Mouse (Mus musculus) hindbrain, embryonic 14.5 days (tissue): ENCODE measurements at regions not wholly inside any gene's neighbourhood (a gene's known extent, or its start where the extent isn't known, plus 50 kb on each side); places are given as distances from the start of the nearest gene placed in this dataset.

ENCODE experiments used
- ATAC-seq: fragments of 200-750 bp; cut with Nextera tagmentation; 2 replicates; pipeline ENCODE4 v1.8.0; 2017; ENCODE audit warnings: moderate number of reproducible peaks, mild to moderate bottlenecking, moderate TSS enrichment, moderate library complexity; ENCODE audit not compliant: low FRiP score
- DNase-seq: peaks from one replicate; pipeline ENCODE4 v3.0.0-alpha.2; 2015; ENCODE audit warnings: low spot score
- H3K27ac ChIP-seq: fragments of 300-500 bp; sonication (generic); 2 replicates; pipeline ENCODE4 v1.5.1; 2014; ENCODE audit warnings: mild to moderate bottlenecking, moderate library complexity
- H3K27me3 ChIP-seq: fragments of 300-500 bp; sonication (generic); 2 replicates; pipeline ENCODE4 v1.6.1; 2014; ENCODE audit warnings: mild to moderate bottlenecking, low read length, mixed read lengths; ENCODE audit not compliant: control insufficient read depth, insufficient read depth
- H3K36me3 ChIP-seq: fragments of 300-500 bp; sonication (generic); replicated peaks from 2 replicates; pipeline ENCODE4 v1.6.1; 2014; ENCODE audit not compliant: control insufficient read depth, insufficient read depth
- H3K4me1 ChIP-seq: fragments of 300-500 bp; sonication (generic); replicated peaks from 2 replicates; pipeline ENCODE4 v1.6.1; 2014; ENCODE audit warnings: antibody characterized with exemption, low read length, mixed read lengths; ENCODE audit not compliant: control insufficient read depth, insufficient read depth
- H3K4me2 ChIP-seq: fragments of 300-500 bp; sonication (generic); replicated peaks from 2 replicates; pipeline ENCODE4 v1.6.1; 2014; ENCODE audit warnings: mild to moderate bottlenecking, moderate library complexity
- H3K4me3 ChIP-seq: fragments of 300-500 bp; sonication (generic); replicated peaks from 2 replicates; pipeline ENCODE4 v1.5.1; 2014; ENCODE audit warnings: mild to moderate bottlenecking, low read length
- H3K9ac ChIP-seq: fragments of 300-500 bp; sonication (generic); 2 replicates; pipeline ENCODE4 v1.6.1; 2014
- H3K9me3 ChIP-seq: fragments of 300-500 bp; sonication (generic); 2 replicates; pipeline ENCODE4 v1.6.1; 2016; ENCODE audit warnings: low read length; ENCODE audit not compliant: control insufficient read depth
- WGBS: fragments of 180-500 bp; shearing (Covaris S2); extraction: QIAGEN DNeasy Blood & Tissue Kit; methylation state at CpG from one replicate; pipeline ENCODE4 v1.1.7; 2014; 5-methylcytosine and 5-hydroxymethylcytosine counted together

GRCm38 (mm10) chr16:25615646-25616045, 67.9 kb upstream of the Trp63 start:
- H3K27me3 ChIP-seq = no peaks in the 10 kb centered on the region
- ATAC-seq (no peak), DNase-seq (no peak)
- H3K4me2 ChIP-seq = no peak overlapping the region
- no peaks in the 10 kb centered on the region for H3K9me3 ChIP-seq
- H3K4me1 ChIP-seq = no peaks in the 10 kb centered on the region
- no peak overlapping the region for H3K9ac ChIP-seq
- no peak overlapping the region for H3K27ac ChIP-seq
- no peak overlapping the region for H3K4me3 ChIP-seq
- no peaks in the 10 kb centered on the region for H3K36me3 ChIP-seq

GRCm38 (mm10) chr16:25618898-25619297, 64.7 kb upstream of the Trp63 start:
- Histone ChIP-seq H3K4me3 (no peak overlapping the region), H3K27ac (no peak overlapping the region), H3K27me3 (no peaks in the 10 kb centered on the region), H3K36me3 (no peaks in the 10 kb centered on the region), H3K4me2 (no peak overlapping the region), H3K9ac (no peak overlapping the region), H3K9me3 (no peaks in the 10 kb centered on the region), H3K4me1 (no peaks in the 10 kb centered on the region)
- no peak for DNase-seq
- no peak for ATAC-seq
- WGBS = 83% methylated on average over 4 of the region's 4 CpGs

DNA sequence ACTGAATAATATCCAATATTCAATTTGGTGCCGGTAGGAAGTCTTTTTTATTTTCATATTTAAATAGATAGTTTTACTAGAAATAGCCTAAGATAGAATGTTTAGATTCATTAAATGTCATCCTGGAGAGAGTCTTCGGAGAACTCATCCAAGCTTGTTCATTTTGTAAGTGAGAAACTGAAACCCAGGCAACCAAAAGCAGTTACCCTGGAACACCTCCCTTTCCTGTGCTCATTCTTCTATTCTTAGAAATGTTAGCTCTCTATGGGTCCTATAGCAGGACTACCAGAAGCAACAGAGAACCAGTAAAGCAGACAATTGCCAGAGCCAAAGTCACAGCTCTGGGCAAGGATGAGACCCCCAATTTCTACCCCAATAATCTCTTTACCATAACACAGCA, 60.9 kb upstream of the Trp63 start:
- WGBS = 88% methylated on average over 2 of the region's 2 CpGs
- no peak overlapping the region for H3K27ac ChIP-seq

GRCm38 (mm10) chr16:25623986-25624623, 59.5 kb upstream of the Trp63 start:
- H3K4me3 ChIP-seq = no peak overlapping the region
- H3K27me3 ChIP-seq = no peaks in the 10 kb centered on the region
- DNase-seq (no peak), ATAC-seq (no peak)
- H3K9ac ChIP-seq = no peak overlapping the region
- no peak overlapping the region for H3K27ac ChIP-seq
- H3K36me3 ChIP-seq = no peaks in the 10 kb centered on the region
- H3K4me2 ChIP-seq = no peak overlapping the region
- no peaks in the 10 kb centered on the region for H3K9me3 ChIP-seq
- H3K4me1 ChIP-seq = no peaks in the 10 kb centered on the region
- WGBS = 83% methylated on average over 1 of the region's 1 CpGs

More for the DNA sequence above, 60.9 kb upstream of the Trp63 start:
- DNase-seq (no peak), ATAC-seq (no peak)
- H3K9me3 ChIP-seq = no peaks in the 10 kb centered on the region
- H3K4me2 ChIP-seq = no peak overlapping the region
- no peak overlapping the region for H3K4me3 ChIP-seq
- H3K27me3 ChIP-seq = no peaks in the 10 kb centered on the region
- H3K4me1 ChIP-seq = no peaks in the 10 kb centered on the region
- no peak overlapping the region for H3K9ac ChIP-seq
- no peaks in the 10 kb centered on the region for H3K36me3 ChIP-seq

- Histone ChIP-seq H3K36me3 (no peaks in the 10 kb centered on the region), H3K9me3 (no peaks in the 10 kb centered on the region), H3K9ac (no peak overlapping the region), H3K4me3 (no peak overlapping the region), H3K27ac (no peak overlapping the region), H3K4me2 (no peak overlapping the region), H3K4me1 (no peaks in the 10 kb centered on the region), H3K27me3 (no peaks in the 10 kb centered on the region)
- DNase-seq (no peak), ATAC-seq (no peak)
- 53% methylated on average over 3 of the region's 3 CpGs for WGBS
These were observed 53.8 kb upstream of the Trp63 start for GRCm38 (mm10) chr16:25629750-25630149.

- Histone ChIP-seq H3K9ac (no peak overlapping the region), H3K27me3 (no peaks in the 10 kb centered on the region), H3K4me3 (no peak overlapping the region), H3K4me1 (no peaks in the 10 kb centered on the region), H3K36me3 (no peaks in the 10 kb centered on the region), H3K9me3 (no peaks in the 10 kb centered on the region), H3K4me2 (no peak overlapping the region), H3K27ac (no peak overlapping the region)
- ATAC-seq = peak; percentile 79; the same call in 1 of the 2 replicates
- peak; percentile 52 for DNase-seq
- WGBS = 54% methylated on average over 6 of the region's 6 CpGs
These were observed 52.3 kb upstream of the Trp63 start for GRCm38 (mm10) chr16:25631139-25631716.
